Mouse (Mus musculus): Measurements from ENCODE around the gene Pard3b. TPM values are rescaled to one million over a fixed set of nuclear protein-coding genes. Genes with fewer than 3 reads are reported as not detected.

Gene Pard3b
- polyA plus RNA-seq, 1 experiment from 2014 or later = 1.6 TPM

DNA sequence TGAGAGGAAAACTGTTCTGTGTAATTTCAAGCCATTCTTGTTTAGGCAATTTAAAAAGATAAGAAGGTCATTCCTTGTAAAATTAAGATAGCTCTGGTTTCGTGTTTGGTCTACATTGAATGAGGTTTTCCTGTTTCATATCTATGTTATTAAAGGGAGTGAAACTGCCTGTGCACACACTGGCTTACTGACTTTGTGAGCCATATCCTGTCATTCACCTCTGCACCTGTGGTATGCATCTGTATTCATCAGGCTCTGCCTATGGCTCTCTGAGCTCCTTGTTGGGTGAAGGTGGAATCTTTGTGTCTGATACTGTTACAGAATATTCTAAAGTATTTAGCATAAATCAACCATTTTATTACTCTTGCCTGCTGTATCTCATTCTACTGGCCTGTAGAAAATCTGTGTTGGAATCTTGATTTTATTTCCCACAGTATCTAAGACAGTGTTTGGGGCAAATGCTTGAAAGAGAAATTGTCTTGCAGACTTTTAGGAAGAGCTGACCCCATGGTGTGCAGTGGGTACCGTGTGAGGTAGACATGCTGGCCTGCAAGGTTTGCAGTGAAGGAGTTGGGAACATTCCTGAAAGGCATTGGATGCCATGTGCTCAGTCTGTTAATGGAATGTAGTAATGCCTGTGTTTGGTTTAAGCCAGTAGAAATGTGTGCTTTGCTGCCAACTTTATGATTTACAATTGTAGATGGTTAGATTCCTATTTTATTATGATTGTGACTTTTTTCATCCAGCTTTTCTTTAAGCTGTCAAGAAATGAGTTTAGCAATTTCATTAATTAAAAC is 228.9 kb downstream of the Pard3b start:
- H3K4me2 ChIP-seq = no peak overlapping the region
- no peaks in the 10 kb centered on the region for H3K36me3 ChIP-seq (replicated peaks)
- H3K9ac ChIP-seq = no peak overlapping the region
- no peaks in the 10 kb centered on the region for H3K27me3 ChIP-seq
- no peak overlapping the region for H3K27ac ChIP-seq (replicated peaks)
- 35% methylated on average over 2 of the region's 2 CpGs for WGBS (ENCODE audit: insufficient replicate concordance)
- no peaks in the 10 kb centered on the region for H3K9me3 ChIP-seq (replicated peaks)
- no peak overlapping the region for H3K4me3 ChIP-seq (replicated peaks)
- H3K4me1 ChIP-seq (replicated peaks) = no peaks in the 10 kb centered on the region
- no peak for ATAC-seq (ENCODE audit: insufficient read depth)

DNA sequence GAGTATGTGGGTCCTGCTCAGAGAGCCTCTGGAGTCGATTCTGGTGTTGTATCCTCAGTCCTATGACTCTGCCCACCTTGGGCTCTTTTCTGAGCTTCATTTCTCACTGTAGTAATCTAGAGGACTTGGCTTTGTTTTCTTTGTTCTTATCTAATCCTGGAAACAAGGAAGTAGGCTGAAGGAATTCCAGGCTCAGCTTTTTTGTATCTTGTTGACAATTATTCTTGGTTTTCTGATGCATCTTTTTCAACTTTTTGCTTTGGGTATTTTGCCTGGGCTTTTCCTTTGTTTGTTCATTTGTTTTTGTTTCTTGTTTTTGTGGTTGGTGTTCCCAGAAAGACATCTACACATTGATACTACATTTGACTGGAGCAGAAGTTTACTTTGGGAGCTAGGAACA is 236.3 kb downstream of the Pard3b start:
- no peaks in the 10 kb centered on the region for H3K36me3 ChIP-seq (replicated peaks)
- no peak overlapping the region for H3K4me2 ChIP-seq
- no peaks in the 10 kb centered on the region for H3K4me1 ChIP-seq (replicated peaks)
- no peak for ATAC-seq (ENCODE audit: insufficient read depth)
- WGBS (ENCODE audit: insufficient replicate concordance) = 36% methylated on average over 1 of the region's 1 CpGs
- H3K9ac ChIP-seq = no peak overlapping the region
- no peaks in the 10 kb centered on the region for H3K27me3 ChIP-seq
- no peak overlapping the region for H3K27ac ChIP-seq (replicated peaks)
- H3K4me3 ChIP-seq (replicated peaks) = no peak overlapping the region
- H3K9me3 ChIP-seq (replicated peaks) = no peaks in the 10 kb centered on the region

GRCm38 (mm10) chr1:61879706-61880470 is 241.3 kb downstream of the Pard3b start:
- Histone ChIP-seq H3K9me3 (replicated peaks) (no peaks in the 10 kb centered on the region), H3K36me3 (replicated peaks) (no peaks in the 10 kb centered on the region), H3K4me3 (replicated peaks) (no peak overlapping the region), H3K4me1 (replicated peaks) (no peaks in the 10 kb centered on the region), H3K4me2 (no peak overlapping the region), H3K9ac (no peak overlapping the region), H3K27me3 (no peaks in the 10 kb centered on the region), H3K27ac (replicated peaks) (no peak overlapping the region)
- WGBS (ENCODE audit: insufficient replicate concordance) = 69% methylated on average over 6 of the region's 6 CpGs
- no peak for ATAC-seq (ENCODE audit: insufficient read depth)

GRCm38 (mm10) chr1:61896048-61896447 is 257.4 kb downstream of the Pard3b start:
- H3K27me3 ChIP-seq = no peaks in the 10 kb centered on the region
- no peak for ATAC-seq (ENCODE audit: insufficient read depth)
- H3K4me3 ChIP-seq (replicated peaks) = no peak overlapping the region
- H3K4me2 ChIP-seq = no peak overlapping the region
- H3K27ac ChIP-seq (replicated peaks) = no peak overlapping the region
- no peaks in the 10 kb centered on the region for H3K36me3 ChIP-seq (replicated peaks)
- H3K9me3 ChIP-seq (replicated peaks) = no peaks in the 10 kb centered on the region
- no peaks in the 10 kb centered on the region for H3K4me1 ChIP-seq (replicated peaks)
- H3K9ac ChIP-seq = no peak overlapping the region
- WGBS (ENCODE audit: insufficient replicate concordance) = 65% methylated on average over 4 of the region's 4 CpGs

GRCm38 (mm10) chr1:61903271-61904007 is 264.8 kb downstream of the Pard3b start:
- no peaks in the 10 kb centered on the region for H3K4me1 ChIP-seq (replicated peaks)
- H3K27ac ChIP-seq (replicated peaks) = no peak overlapping the region
- H3K9ac ChIP-seq = no peak overlapping the region
- no peak overlapping the region for H3K4me2 ChIP-seq
- H3K27me3 ChIP-seq = no peaks in the 10 kb centered on the region
- no peak overlapping the region for H3K4me3 ChIP-seq (replicated peaks)
- no peaks in the 10 kb centered on the region for H3K36me3 ChIP-seq (replicated peaks)
- no peaks in the 10 kb centered on the region for H3K9me3 ChIP-seq (replicated peaks)
- WGBS (ENCODE audit: insufficient replicate concordance) = 67% methylated on average over 4 of the region's 4 CpGs
- ATAC-seq (ENCODE audit: insufficient read depth) = no peak

- Histone ChIP-seq H3K9ac (no peak overlapping the region), H3K27ac (replicated peaks) (no peak overlapping the region), H3K4me1 (replicated peaks) (no peaks in the 10 kb centered on the region), H3K4me3 (replicated peaks) (no peak overlapping the region), H3K36me3 (replicated peaks) (no peaks in the 10 kb centered on the region), H3K9me3 (replicated peaks) (no peaks in the 10 kb centered on the region), H3K4me2 (no peak overlapping the region), H3K27me3 (no peaks in the 10 kb centered on the region)
- WGBS (ENCODE audit: insufficient replicate concordance) = 54% methylated on average over 4 of the region's 4 CpGs
- no peak for ATAC-seq (ENCODE audit: insufficient read depth)
Measured at GRCm38 (mm10) chr1:61904036-61904435, 265.4 kb downstream of the Pard3b start.

- Histone ChIP-seq H3K9ac (no peak overlapping the region), H3K27ac (replicated peaks) (no peak overlapping the region), H3K4me2 (no peak overlapping the region), H3K36me3 (replicated peaks) (no peaks in the 10 kb centered on the region), H3K27me3 (no peaks in the 10 kb centered on the region), H3K9me3 (replicated peaks) (no peaks in the 10 kb centered on the region), H3K4me1 (replicated peaks) (no peaks in the 10 kb centered on the region), H3K4me3 (replicated peaks) (no peak overlapping the region)
- ATAC-seq (ENCODE audit: insufficient read depth) = no peak
- 63% methylated on average over 2 of the region's 2 CpGs for WGBS (ENCODE audit: insufficient replicate concordance)
Measured at GRCm38 (mm10) chr1:61912931-61913330, 274.3 kb downstream of the Pard3b start.

GRCm38 (mm10) chr1:61924958-61925357 is 286.3 kb downstream of the Pard3b start:
- no peak for ATAC-seq (ENCODE audit: insufficient read depth)
- Histone ChIP-seq H3K27ac (replicated peaks) (no peak overlapping the region), H3K9me3 (replicated peaks) (no peaks in the 10 kb centered on the region), H3K27me3 (no peaks in the 10 kb centered on the region), H3K9ac (no peak overlapping the region), H3K4me1 (replicated peaks) (no peaks in the 10 kb centered on the region), H3K36me3 (replicated peaks) (no peaks in the 10 kb centered on the region), H3K4me2 (no peak overlapping the region), H3K4me3 (replicated peaks) (no peak overlapping the region)
- WGBS (ENCODE audit: insufficient replicate concordance) = 29% methylated on average over 2 of the region's 2 CpGs

- Histone ChIP-seq H3K4me3 (replicated peaks) (no peak overlapping the region), H3K4me1 (replicated peaks) (no peaks in the 10 kb centered on the region), H3K27me3 (no peaks in the 10 kb centered on the region), H3K9me3 (replicated peaks) (no peaks in the 10 kb centered on the region), H3K36me3 (replicated peaks) (no peaks in the 10 kb centered on the region), H3K4me2 (no peak overlapping the region), H3K9ac (no peak overlapping the region), H3K27ac (replicated peaks) (no peak overlapping the region)
- WGBS (ENCODE audit: insufficient replicate concordance) = 58% methylated on average over 5 of the region's 5 CpGs
- no peak for ATAC-seq (ENCODE audit: insufficient read depth)
Measured at GRCm38 (mm10) chr1:61925541-61925940, 286.9 kb downstream of the Pard3b start.

DNA sequence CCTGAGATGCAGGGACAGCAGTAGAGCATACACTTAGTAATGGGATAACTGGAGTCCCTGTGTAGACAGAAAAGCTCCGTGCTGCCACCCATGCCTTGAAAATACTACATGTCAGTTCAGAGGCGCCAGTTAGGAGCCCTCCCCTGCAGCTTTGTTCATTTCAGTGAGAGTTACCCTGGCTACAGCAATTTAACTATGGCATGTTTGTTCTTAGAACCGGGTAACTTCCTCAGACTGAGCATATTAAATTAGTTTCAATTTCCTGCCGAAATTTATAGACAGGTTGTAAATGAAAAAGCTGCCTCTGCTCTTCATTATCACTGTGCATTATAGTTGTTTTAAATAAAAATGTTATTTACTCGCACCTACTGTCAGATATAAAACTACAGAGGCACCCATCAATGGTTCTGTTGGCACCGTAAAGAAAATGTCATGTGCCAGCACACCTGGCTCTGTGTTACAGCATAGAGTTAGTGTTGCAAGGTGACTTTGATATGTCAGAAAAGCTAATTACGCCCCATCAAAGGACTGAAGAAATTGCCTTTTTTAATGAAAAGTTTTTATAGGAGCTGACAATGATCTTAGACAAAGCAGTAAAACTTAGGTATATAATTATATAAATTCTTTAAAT is 289.6 kb downstream of the Pard3b start:
- no peak for ATAC-seq (ENCODE audit: insufficient read depth)
- Histone ChIP-seq H3K4me3 (replicated peaks) (no peak overlapping the region), H3K36me3 (replicated peaks) (no peaks in the 10 kb centered on the region), H3K27ac (replicated peaks) (no peak overlapping the region), H3K4me1 (replicated peaks) (no peaks in the 10 kb centered on the region), H3K9me3 (replicated peaks) (no peaks in the 10 kb centered on the region), H3K9ac (no peak overlapping the region), H3K27me3 (no peaks in the 10 kb centered on the region), H3K4me2 (no peak overlapping the region)
- WGBS (ENCODE audit: insufficient replicate concordance) = 50% methylated on average over 7 of the region's 7 CpGs

DNA sequence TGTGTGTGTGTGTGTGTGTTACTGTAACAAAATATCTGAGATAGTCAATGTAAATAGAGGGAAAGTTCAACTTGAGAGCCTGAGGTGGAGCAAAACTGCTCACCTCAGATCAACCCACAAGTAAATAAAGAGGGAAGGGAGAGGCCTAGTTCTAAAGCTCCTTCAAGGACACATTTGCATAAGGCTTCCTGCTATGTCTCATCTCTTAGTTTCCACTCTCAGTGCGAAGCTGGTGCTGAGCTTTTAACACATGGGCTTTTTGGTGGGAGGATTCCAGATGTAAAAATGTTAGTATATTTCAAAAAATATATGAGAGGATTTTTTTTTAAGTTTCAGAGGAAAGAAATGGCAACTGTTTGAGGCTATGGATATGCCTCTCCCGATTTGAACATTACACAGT is 294.9 kb downstream of the Pard3b start:
- Histone ChIP-seq H3K4me3 (replicated peaks) (no peak overlapping the region), H3K4me1 (replicated peaks) (no peaks in the 10 kb centered on the region), H3K9me3 (replicated peaks) (no peaks in the 10 kb centered on the region), H3K4me2 (no peak overlapping the region), H3K27ac (replicated peaks) (no peak overlapping the region), H3K9ac (no peak overlapping the region), H3K36me3 (replicated peaks) (no peaks in the 10 kb centered on the region), H3K27me3 (no peaks in the 10 kb centered on the region)
- WGBS (ENCODE audit: insufficient replicate concordance) = 41% methylated on average over 2 of the region's 2 CpGs
- ATAC-seq (ENCODE audit: insufficient read depth) = no peak
